Mouse (Mus musculus): ENCODE measurements around the gene Gm266. TPM values are rescaled to one million over a fixed set of nuclear protein-coding genes. Genes with fewer than 3 reads are reported as not detected.

The Gm266 gene
- polyA plus RNA-seq, 1 experiment = 1.7 TPM

- Histone ChIP-seq H3K27me3 (ENCODE audit: control insufficient read depth, insufficient read depth, low read length) (no peaks in the 10 kb centered on the region), H3K27ac (ENCODE audit: control insufficient read depth, insufficient read depth, low read depth, low read length) (no peak overlapping the region), H3K4me3 (ENCODE audit: control insufficient read depth, low read depth, low read length) (no peak overlapping the region), H3K4me1 (ENCODE audit: control insufficient read depth, insufficient read depth, low read length) (no peaks in the 10 kb centered on the region), H3K36me3 (ENCODE audit: control insufficient read depth, insufficient read depth, low read length) (no peaks in the 10 kb centered on the region)
- no peak for TF ChIP-seq CTCF (IDR thresholded peaks at IDR 0.05; ENCODE audit: control insufficient read depth, insufficient read depth, insufficient replicate concordance, low read depth, low read length)
- TF ChIP-seq POLR2A (IDR thresholded peaks at IDR 0.05; ENCODE audit: control insufficient read depth, low read depth, low read length) = no peak
Observed at GRCm38 (mm10) chr12:111471119-111471518, 14.5 kb downstream of the Gm266 start.

- TF ChIP-seq CTCF (IDR thresholded peaks at IDR 0.05; ENCODE audit: control insufficient read depth, insufficient read depth, insufficient replicate concordance, low read depth, low read length) (peak; percentile 84), POLR2A (IDR thresholded peaks at IDR 0.05; ENCODE audit: control insufficient read depth, low read depth, low read length) (no peak)
- Histone ChIP-seq H3K4me3 (ENCODE audit: control insufficient read depth, low read depth, low read length) (no peak overlapping the region), H3K27ac (ENCODE audit: control insufficient read depth, insufficient read depth, low read depth, low read length) (no peak overlapping the region), H3K36me3 (ENCODE audit: control insufficient read depth, insufficient read depth, low read length) (no peaks in the 10 kb centered on the region), H3K4me1 (ENCODE audit: control insufficient read depth, insufficient read depth, low read length) (no peaks in the 10 kb centered on the region), H3K27me3 (ENCODE audit: control insufficient read depth, insufficient read depth, low read length) (no peaks in the 10 kb centered on the region)
Observed at GRCm38 (mm10) chr12:111469507-111469906, 16.1 kb downstream of the Gm266 start.

GRCm38 (mm10) chr12:111468206-111468605 is 17.4 kb downstream of the Gm266 start:
- Histone ChIP-seq H3K36me3 (ENCODE audit: control insufficient read depth, insufficient read depth, low read length) (no peaks in the 10 kb centered on the region), H3K27me3 (ENCODE audit: control insufficient read depth, insufficient read depth, low read length) (no peaks in the 10 kb centered on the region), H3K4me1 (ENCODE audit: control insufficient read depth, insufficient read depth, low read length) (no peaks in the 10 kb centered on the region), H3K4me3 (ENCODE audit: control insufficient read depth, low read depth, low read length) (no peak overlapping the region), H3K27ac (ENCODE audit: control insufficient read depth, insufficient read depth, low read depth, low read length) (no peak overlapping the region)
- no peak for TF ChIP-seq CTCF (IDR thresholded peaks at IDR 0.05; ENCODE audit: control insufficient read depth, insufficient read depth, insufficient replicate concordance, low read depth, low read length)
- no peak for TF ChIP-seq POLR2A (IDR thresholded peaks at IDR 0.05; ENCODE audit: control insufficient read depth, low read depth, low read length)

DNA sequence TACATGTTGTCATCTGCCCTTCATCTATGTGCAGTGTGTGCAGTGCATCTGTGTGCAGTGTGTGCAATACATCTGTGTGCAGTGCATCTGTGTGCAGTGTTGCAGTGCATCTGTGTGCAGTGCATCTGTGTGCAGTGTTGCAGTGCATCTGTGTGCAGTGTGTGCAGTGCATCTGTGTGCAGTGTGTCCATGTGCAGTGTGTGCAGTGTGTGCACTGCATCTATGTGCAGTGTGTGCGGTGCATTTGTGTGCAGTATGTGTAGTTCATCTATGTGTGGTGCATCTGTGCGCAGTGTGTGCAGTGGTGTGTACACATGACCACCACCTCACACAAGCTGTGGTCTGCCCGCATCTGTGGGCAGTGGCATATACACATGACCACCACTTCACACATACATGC is 19.3 kb downstream of the Gm266 start:
- no peaks in the 10 kb centered on the region for H3K27me3 ChIP-seq (ENCODE audit: control insufficient read depth, insufficient read depth, low read length)
- TF ChIP-seq CTCF (IDR thresholded peaks at IDR 0.05; ENCODE audit: control insufficient read depth, insufficient read depth, insufficient replicate concordance, low read depth, low read length) (no peak), POLR2A (IDR thresholded peaks at IDR 0.05; ENCODE audit: control insufficient read depth, low read depth, low read length) (no peak)
- H3K27ac ChIP-seq (ENCODE audit: control insufficient read depth, insufficient read depth, low read depth, low read length) = no peak overlapping the region
- H3K4me1 ChIP-seq (ENCODE audit: control insufficient read depth, insufficient read depth, low read length) = no peaks in the 10 kb centered on the region
- no peaks in the 10 kb centered on the region for H3K36me3 ChIP-seq (ENCODE audit: control insufficient read depth, insufficient read depth, low read length)
- no peak overlapping the region for H3K4me3 ChIP-seq (ENCODE audit: control insufficient read depth, low read depth, low read length)

GRCm38 (mm10) chr12:111463570-111463969 is 22.1 kb downstream of the Gm266 start:
- Histone ChIP-seq H3K27me3 (ENCODE audit: control insufficient read depth, insufficient read depth, low read length) (no peaks in the 10 kb centered on the region), H3K27ac (ENCODE audit: control insufficient read depth, insufficient read depth, low read depth, low read length) (no peak overlapping the region), H3K4me1 (ENCODE audit: control insufficient read depth, insufficient read depth, low read length) (no peaks in the 10 kb centered on the region; the same call in 1 of the 2 replicates), H3K4me3 (ENCODE audit: control insufficient read depth, low read depth, low read length) (no peak overlapping the region), H3K36me3 (ENCODE audit: control insufficient read depth, insufficient read depth, low read length) (no peaks in the 10 kb centered on the region)
- TF ChIP-seq CTCF (IDR thresholded peaks at IDR 0.05; ENCODE audit: control insufficient read depth, insufficient read depth, insufficient replicate concordance, low read depth, low read length) (no peak), POLR2A (IDR thresholded peaks at IDR 0.05; ENCODE audit: control insufficient read depth, low read depth, low read length) (no peak)

DNA sequence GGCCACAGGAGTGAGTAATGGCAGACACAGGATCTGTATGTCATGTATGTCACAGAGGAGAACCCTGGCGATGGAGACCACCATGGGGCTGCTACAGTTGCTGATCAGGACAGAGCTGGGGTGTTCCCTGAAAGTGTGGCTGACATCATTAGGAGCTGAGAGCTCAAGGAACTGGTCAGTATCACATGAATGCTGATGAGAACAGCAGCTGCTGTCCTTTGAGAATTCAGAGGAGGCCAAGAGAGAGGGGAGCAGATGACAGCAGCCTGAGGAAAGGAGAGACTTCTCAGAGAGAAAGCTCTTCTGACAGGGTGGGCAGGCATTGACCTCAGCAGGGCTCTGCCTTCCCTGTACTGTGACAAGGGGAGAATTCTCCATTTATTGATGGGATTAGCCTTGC is 27.9 kb downstream of the Gm266 start:
- H3K27ac ChIP-seq (ENCODE audit: control insufficient read depth, insufficient read depth, low read depth, low read length) = no peak overlapping the region
- no peaks in the 10 kb centered on the region; the same call in 1 of the 2 replicates for H3K4me1 ChIP-seq (ENCODE audit: control insufficient read depth, insufficient read depth, low read length)
- no peak overlapping the region for H3K4me3 ChIP-seq (ENCODE audit: control insufficient read depth, low read depth, low read length)
- H3K27me3 ChIP-seq (ENCODE audit: control insufficient read depth, insufficient read depth, low read length) = no peaks in the 10 kb centered on the region
- no peaks in the 10 kb centered on the region for H3K36me3 ChIP-seq (ENCODE audit: control insufficient read depth, insufficient read depth, low read length)
- TF ChIP-seq POLR2A (IDR thresholded peaks at IDR 0.05; ENCODE audit: control insufficient read depth, low read depth, low read length) (no peak), CTCF (IDR thresholded peaks at IDR 0.05; ENCODE audit: control insufficient read depth, insufficient read depth, insufficient replicate concordance, low read depth, low read length) (no peak)

GRCm38 (mm10) chr12:111455860-111456259 is 29.8 kb downstream of the Gm266 start:
- Histone ChIP-seq H3K36me3 (ENCODE audit: control insufficient read depth, insufficient read depth, low read length) (no peaks in the 10 kb centered on the region), H3K4me3 (ENCODE audit: control insufficient read depth, low read depth, low read length) (no peak overlapping the region), H3K27ac (ENCODE audit: control insufficient read depth, insufficient read depth, low read depth, low read length) (no peak overlapping the region), H3K27me3 (ENCODE audit: control insufficient read depth, insufficient read depth, low read length) (no peaks in the 10 kb centered on the region), H3K4me1 (ENCODE audit: control insufficient read depth, insufficient read depth, low read length) (no peaks in the 10 kb centered on the region; the same call in 1 of the 2 replicates)
- TF ChIP-seq CTCF (IDR thresholded peaks at IDR 0.05; ENCODE audit: control insufficient read depth, insufficient read depth, insufficient replicate concordance, low read depth, low read length) (no peak), POLR2A (IDR thresholded peaks at IDR 0.05; ENCODE audit: control insufficient read depth, low read depth, low read length) (no peak)

All from testis, adult 2 months (tissue).